Mouse (Mus musculus) heart, postnatal 0 days (tissue): ENCODE measurements at regions not wholly inside any gene's neighbourhood (a gene's known extent, or its start where the extent isn't known, plus 50 kb on each side); places are given as distances from the start of the nearest gene placed in this dataset.

ENCODE experiments used
- CTCF ChIP-seq: IDR thresholded peaks from 2 replicates; pipeline ENCODE4 v1.5.1; 2016; ENCODE audit warnings: antibody characterized with exemption, control low read depth, low read depth
- EP300 ChIP-seq: IDR thresholded peaks from 2 replicates; pipeline ENCODE4 v1.6.1; 2016; ENCODE audit warnings: antibody characterized with exemption, low read depth

- TF ChIP-seq CTCF (no peak), EP300 (no peak)
These were observed 410.3 kb upstream of the Cntn6 start for GRCm38 (mm10) chr6:104082242-104082641.
